Mouse (Mus musculus): ENCODE data around the gene Pdzrn3.

Pdzrn3 gene

GRCm38 (mm10) chr6:101246137-101246536 lies 131.6 kb downstream of the Pdzrn3 start:
- DNase-seq = no peak

DNA sequence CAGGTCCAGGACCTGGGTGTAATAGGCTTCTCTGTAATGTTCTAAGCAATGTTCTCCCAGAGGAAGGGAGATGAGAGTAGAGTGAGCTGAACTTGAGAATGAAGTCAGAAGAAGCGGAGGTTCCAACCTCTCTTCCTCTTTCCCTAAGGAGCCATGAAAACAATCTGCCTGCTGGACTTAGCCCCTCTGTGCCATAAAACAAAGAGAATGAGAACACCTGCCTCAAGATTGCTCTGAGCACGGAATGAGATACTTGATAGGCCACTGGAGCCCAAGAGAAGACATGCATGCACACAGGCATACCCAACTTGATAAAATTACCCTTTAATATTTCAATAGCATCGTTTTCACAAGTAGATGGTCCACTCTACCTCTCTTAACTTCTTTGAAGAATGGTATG lies 133.3 kb downstream of the Pdzrn3 start:
- DNase-seq = no peak

DNA sequence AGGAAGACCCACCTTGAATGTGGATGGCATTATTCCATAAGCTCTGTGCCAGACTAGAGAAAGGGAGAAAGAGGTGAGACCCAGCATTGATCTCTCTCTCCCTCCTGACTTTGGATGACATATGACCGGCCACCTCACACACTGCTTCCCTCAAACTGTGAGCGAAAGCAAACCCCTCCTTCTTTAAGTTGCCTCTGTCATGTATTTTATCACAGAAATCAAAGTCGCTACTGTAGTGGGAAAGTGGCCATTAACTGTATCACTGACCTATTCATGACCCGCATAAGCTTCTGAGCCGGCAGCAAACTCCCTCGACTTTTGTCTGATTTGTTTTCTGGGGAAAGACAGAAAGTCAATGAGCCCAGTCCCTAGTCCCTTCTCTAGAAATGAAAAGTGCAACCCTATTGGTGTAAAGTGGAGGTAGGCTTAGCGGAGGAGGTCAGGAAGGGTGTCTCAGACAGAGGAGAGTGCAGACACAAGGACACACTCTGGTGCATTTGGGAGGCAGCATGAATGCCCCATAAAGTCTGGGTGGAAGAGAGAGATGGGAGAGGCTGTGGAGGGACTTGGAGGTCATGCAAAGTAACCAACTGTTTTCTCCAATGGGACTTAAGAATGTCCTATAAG lies 134.4 kb downstream of the Pdzrn3 start:
- DNase-seq = no peak

DNA sequence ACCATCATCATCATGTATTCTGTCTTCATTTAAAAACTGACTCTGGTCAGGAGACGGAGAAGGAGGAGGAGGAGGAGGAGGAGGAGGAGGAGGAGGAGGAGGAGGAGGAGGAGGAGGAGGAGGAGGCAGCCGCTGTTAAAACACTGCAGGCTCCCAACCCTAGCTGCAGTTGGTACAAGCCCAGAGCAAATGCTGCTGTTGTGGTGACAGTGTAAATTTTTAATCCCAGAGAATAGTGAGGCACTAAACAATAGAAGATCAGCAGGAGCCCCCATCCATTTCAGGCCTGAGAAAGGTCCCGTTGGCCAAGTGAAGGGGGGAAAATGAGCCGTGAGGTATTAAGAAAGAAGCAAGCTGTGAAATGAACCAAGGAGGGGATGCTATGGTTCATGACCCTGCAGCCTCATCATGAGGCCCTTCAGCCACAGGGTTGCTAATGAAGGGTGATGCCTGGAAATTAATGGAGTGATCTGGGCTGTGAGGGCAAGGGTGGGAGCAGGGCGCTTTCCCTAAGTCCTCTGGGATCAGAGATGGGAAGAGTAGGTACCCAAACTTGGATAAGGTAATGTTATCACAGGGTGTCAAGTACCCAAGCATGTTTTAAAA lies 141.0 kb downstream of the Pdzrn3 start:
- DNase-seq = no peak

DNA sequence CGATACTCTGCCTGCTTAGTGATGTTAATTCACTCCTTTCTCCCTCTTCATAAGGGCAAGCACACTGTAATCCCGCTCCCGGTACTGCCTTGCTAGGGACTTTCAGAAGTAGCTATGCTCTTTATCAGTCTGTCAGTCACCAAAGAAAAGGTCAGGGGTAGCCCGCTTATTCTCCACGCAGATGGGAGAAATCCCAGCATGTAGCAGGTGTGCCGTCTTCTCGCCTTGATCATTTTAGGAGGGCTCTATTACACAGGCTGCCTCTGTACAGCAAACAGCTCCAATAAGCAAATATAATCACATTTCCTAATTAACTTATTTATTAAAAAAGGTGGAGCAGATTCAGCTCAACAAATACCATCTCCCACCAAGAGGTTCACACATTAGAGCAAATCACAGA lies 141.5 kb downstream of the Pdzrn3 start:
- no peak for DNase-seq

DNA sequence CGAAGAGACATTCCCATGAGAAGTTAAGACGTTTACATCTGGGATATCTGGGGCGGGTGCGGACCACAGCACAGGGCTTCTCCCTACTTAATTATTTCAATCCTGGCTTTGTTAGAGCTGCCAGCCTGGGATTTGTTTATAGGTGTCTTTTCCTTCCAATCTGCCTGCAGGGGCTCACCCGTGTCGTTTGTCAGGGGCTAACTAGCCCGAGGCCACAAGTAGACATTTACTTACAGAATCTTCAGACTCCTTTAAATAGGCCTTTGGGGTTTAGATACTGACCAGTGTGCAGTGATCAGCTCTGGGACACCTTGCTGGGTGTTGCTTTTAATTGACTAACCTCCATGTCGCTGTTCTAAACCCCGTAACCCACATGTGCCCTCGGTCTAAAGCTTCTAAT lies 143.3 kb downstream of the Pdzrn3 start:
- DNase-seq = no peak

DNA sequence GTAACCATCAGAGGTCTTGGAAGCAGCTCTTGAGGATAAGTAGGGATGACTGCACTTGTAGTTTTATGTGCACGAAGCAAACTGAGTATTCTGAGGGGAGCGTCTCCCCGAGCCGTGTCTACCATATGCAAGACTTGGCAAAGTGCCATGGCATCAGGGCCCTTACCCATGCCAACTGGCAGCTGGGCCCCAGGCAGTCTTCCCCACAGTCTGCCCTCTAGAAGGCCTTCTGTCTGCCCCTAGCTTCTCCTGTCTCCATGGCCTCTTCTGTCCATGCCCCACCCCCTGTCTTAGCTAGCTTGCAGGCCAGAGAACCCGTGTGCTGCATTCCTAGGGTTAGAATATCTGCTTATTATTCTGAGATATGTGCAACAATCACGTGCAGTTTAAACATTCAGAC lies 144.0 kb downstream of the Pdzrn3 start:
- no peak for DNase-seq

DNA sequence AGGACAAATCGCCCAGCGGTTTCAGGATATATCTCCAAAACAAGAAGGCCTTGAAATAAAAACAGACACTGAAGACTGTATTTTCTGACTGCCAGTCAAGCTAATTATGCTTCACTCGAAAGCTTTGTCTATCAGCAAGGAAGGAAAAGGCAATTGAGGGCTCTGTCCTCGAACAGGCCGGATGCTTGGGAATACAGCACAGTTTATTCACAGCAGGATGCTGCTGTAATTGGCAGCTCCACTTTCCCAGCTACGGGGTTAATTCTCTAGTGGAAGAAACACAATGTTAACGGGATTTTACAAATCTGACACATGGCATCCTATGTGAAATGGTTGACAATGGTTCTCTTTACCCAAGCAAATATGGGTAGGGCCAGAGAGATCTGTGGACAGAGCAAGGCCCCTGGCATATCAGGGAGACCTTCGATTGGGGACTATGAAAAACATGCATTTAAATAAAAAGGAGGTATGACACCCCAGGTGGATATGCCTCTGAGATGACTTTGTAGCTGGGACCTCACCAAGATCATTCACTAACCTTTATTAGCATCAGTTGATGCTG lies 150.3 kb downstream of the Pdzrn3 start:
- DNase-seq = no peak

- no peak for DNase-seq
Observed at GRCm38 (mm10) chr6:101220307-101220706, 157.4 kb downstream of the Pdzrn3 start.

- no peak for DNase-seq
Observed at GRCm38 (mm10) chr6:101219004-101219403, 158.7 kb downstream of the Pdzrn3 start.

- no peak for DNase-seq
Observed at GRCm38 (mm10) chr6:101218197-101218596, 159.5 kb downstream of the Pdzrn3 start.

DNA sequence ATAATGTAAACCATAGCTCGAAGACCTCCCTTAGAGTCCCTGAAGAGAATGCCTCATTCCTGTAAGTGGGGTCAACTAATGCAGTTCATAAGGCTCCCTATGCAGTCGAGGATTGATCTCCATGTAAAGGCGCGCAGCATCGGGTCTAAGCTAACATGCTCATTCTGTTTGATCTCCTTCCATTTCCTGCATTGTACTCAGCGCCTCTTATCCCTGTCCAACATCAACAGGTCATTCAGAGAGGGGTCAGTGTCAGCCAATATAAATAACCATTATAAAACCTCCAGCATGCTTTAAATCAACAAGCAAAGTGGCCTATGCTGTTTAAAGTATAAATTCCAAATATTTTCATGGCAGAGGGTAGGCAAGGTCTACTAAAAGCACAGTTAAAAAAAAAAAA lies 159.9 kb downstream of the Pdzrn3 start:
- DNase-seq = no peak

DNA sequence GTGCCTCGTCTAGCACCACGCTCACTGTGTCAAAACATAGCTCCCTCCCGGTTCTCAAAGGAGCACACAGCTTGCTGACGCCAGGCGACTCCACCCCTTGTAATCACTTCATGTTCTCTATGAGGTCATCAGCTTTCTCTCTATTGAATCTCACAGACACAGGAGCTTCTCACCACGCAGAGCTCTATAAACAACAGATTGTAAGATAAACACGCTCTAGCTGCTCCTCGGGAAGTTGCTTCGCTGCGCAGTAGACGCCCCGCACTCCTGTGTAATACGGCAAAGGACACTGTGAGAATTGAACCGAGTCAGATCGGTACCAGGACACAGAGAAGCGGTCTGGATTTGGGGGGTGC lies 162.3 kb downstream of the Pdzrn3 start:
- peak; percentile 90 for DNase-seq

DNA sequence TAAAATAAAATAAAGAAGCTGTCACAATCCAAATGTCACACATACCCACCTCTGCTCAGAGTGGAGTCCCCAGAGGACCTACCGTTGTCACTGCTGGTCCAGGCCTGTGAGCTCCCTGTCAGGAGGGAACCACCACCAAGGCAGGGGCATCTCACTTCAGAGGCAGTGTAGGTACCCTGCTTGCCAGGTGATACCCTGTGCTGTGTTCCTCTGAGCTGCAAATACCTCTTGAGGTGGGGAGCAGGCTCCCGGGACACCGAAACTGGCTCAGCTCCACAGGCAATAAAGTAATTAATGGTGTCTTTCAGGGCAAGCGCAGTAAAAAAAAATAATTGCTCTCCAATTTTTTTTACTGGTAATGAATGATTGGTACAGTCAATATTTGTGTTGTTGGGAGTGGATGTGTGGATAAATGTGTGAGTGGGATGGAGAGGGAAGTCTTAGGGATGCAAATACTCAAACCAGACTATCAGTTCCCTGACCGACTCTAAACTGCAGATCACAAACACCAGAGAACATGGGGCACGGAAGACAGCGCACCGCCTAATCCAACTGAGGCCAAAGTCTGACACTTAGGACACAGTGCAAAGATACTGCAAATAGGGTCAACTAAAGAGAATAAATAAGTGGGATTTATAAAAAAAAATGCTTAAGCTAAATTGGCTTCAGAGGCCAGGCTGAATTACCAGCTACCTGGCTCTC lies 162.8 kb downstream of the Pdzrn3 start:
- no peak for DNase-seq

- no peak for DNase-seq
Observed at GRCm38 (mm10) chr6:101213066-101213465, 164.6 kb downstream of the Pdzrn3 start.

DNA sequence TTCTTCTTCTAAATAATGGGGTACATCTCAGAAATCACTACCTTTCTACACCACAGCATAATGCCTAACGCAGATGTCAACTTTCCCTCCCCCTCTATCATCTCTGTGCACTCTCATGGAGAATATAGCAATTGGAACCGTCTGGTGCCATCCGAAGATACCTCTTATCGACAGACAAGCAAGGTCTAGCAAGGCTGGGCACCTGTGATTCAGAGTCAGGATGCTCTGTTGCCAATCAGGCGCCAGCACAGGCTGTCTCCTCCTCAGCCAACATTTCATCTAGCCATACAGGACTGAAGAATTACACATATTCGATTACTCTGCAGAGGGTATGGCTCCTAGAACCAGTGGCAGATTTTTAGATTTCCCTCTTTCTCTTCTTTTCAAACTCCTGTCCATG lies 165.6 kb downstream of the Pdzrn3 start:
- DNase-seq = no peak

DNA sequence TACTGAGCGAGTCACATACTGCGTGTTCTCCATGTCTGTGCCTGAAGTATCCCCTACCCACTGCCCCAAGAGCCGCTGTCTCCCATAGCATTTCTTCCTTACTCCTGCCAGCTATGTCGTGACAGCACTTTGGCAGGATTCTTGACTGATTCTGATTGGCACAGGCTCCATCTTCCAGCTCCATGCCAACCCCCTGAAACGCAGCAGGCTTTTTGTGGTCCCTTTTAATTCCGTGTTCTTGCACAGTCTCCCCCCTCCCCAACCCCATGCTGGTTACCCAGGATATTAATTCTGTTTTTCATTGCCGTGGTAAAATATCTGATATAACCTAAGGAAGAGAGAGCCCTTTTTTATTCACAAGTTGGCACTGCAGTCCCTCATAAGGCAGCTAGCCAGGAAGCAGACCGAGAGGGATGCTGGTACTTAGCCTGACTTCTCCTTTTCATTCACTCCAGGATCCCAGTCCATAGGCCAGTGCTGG lies 166.3 kb downstream of the Pdzrn3 start:
- no peak for DNase-seq

DNA sequence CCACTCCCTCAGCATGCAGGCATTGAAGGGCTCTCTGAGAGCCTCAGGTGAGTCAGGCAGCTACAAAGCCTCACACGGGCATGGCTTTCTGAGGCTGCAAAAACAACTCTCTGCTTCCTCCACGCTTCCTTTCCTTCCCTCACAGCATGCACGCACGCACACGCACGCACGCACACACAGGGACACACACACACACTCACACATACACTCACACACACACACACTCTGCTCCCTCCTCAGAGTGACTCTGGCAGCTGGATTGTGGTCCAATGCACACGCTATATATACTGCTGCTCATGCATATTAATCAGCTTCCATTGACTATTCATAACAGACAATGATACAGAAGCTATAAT lies 178.8 kb downstream of the Pdzrn3 start:
- no peak for DNase-seq

DNA sequence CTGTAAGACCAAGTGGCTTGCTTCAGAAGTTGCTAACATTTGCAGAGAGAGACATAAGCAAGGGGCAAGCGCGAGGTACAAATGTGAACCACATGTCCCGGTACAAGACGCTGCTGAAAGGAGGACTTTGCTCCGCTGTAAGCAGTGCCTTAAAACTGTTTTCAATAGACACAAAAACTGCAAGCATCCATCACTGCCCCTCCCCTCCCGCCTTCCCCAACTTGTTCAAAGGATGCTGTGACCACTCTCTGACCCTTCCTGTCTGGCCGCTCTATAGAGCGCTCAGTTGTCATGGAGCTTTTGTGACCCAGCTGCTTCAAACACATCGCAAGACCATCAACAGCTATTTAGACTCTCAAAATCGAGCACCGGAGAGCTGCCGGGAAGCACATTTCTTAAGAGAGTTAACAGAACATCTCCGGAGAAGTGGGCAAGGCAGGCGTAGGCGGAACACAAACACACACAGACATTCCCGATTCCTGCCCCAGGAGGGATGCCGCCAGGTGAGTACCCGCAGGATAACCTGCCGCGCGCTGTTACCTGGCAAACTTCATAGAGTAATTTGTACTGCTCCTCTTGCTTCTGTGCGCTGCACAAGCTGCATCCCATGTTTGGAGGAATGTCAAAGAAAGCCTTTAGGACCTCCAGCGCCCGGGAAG lies 179.3 kb downstream of the Pdzrn3 start:
- DNase-seq = no peak

DNA sequence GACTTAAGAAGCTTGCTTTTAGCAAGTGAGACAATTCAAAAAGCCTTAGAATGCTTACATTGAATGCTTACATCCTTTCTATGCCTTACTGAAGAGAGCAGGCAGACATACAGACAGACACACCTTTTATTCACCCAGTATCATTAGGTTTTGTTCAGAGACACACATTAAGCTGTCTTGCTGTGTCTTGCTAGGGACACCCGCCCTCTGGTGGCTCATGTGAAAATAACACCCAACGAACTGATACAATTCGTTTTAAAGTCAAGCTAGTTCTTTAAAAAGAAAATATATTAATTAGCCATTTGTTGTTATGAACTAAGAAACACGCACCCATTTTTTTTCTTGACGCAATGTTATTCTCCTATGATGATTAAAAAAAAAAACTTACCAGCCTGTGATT lies 180.1 kb downstream of the Pdzrn3 start:
- DNase-seq = no peak

GRCm38 (mm10) chr6:101195891-101196290 lies 181.8 kb downstream of the Pdzrn3 start:
- DNase-seq = no peak

DNA sequence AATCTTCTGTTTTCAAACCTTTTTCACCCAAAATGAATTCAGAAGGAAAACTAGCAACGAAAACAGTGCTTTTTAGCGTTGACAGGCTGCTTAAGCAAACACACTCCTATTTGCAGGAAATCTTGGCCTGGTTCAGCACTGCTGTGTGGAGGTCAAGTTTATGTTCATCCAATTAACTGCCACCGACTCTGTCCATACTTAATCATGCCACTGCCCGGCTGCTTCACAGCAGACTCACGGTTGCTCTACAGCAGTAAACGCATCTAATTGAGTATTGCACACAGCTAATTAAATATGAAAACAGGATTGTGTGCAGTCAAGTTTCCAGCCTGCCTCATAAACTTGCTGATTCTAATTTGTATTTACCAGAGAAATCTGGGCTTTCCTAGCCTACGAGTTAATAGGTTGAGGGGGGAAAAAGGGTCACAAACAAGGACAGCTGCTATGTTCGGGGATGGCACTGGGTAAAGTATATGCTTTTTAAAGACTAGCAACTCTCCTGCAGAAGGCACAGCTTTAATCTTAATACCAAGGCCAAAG lies 183.2 kb downstream of the Pdzrn3 start:
- no peak for DNase-seq

GRCm38 (mm10) chr6:101191576-101191975 lies 186.1 kb downstream of the Pdzrn3 start:
- no peak for DNase-seq
